Mouse (Mus musculus): Measurements from ENCODE around the gene Arhgef15. TPM values are rescaled to one million over a fixed set of nuclear protein-coding genes. Genes with fewer than 3 reads are reported as not detected.
A peak's percentile ranks its signal among the peaks of the same experiment; 100 is the strongest.

The Arhgef15 gene
- polyA plus RNA-seq, 1 experiment from 2014 or later = 2.8 TPM

DNA sequence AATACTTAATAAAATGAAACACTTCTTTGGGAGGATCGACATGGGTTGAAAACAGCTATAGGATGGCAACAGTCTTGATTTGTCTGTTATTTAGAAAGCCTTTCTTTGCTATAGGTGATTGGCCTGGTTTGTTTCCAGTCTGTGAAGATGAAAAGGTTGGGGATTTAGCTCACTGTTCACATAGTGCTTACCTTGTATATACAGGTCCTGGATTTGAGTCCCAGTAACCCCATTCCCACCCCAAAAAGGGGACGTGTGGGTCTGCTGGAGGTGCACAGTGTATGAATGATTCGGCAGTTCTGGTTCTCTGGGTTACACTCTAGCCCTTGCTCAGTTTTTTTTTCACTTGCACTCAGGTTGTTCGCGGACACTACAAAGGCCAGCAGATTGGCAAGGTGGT, 54.5 kb downstream of the Arhgef15 start:
- WGBS = 70% methylated on average over 5 of the region's 5 CpGs
- peak overlapping the region; percentile 64 for H3K4me2 ChIP-seq (replicated peaks; ENCODE audit: low read depth)
- H3K27ac ChIP-seq (replicated peaks) = no peak overlapping the region
- peak overlapping the region; percentile 99 for H3K9ac ChIP-seq (ENCODE audit: low read length)
- H3K27me3 ChIP-seq (ENCODE audit: control insufficient read depth, insufficient read depth, low read length) = no peaks in the 10 kb centered on the region
- H3K4me3 ChIP-seq (ENCODE audit: low read depth, low read length) = peak overlapping the region; percentile 93
- H3K36me3 ChIP-seq (ENCODE audit: control insufficient read depth, insufficient read depth, low read length) = peaks cover 5% of the 10 kb centered on the region; the same call in 1 of the 2 replicates
- TF ChIP-seq EP300 (optimal IDR thresholded peaks at IDR 0.05) = no peak
- no peak for TF ChIP-seq CTCF (IDR thresholded peaks at IDR 0.05; ENCODE audit: low read depth)
- ATAC-seq (ENCODE audit: low FRiP score, low TSS enrichment) (no peak), DNase-seq (ENCODE audit: low spot score) (no peak)
- H3K9me3 ChIP-seq (ENCODE audit: control insufficient read depth, low read length) = no peaks in the 10 kb centered on the region
- no peaks in the 10 kb centered on the region for H3K4me1 ChIP-seq (replicated peaks; ENCODE audit: control insufficient read depth, insufficient read depth)

DNA sequence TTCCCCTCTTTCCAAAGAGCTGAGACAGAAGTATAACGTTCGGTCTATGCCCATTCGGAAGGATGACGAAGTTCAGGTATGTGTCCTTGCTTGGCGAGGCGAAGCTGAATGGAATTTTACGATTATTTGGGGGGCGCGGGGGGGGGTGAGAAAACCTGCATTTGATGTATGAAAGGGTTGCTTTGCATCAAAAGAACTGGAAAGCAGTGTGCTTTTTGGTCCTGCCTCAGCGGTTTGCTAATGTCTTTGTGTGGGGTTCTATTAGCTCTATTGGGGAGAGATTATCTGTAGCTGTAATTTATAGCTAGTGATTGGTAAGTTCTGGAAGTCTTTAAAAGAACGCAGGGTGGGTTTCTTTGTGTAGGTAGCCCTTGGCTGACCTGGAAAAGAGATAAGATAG, 54.9 kb downstream of the Arhgef15 start:
- Histone ChIP-seq H3K4me1 (replicated peaks; ENCODE audit: control insufficient read depth, insufficient read depth) (no peaks in the 10 kb centered on the region), H3K36me3 (ENCODE audit: control insufficient read depth, insufficient read depth, low read length) (peaks cover 5% of the 10 kb centered on the region; the same call in 1 of the 2 replicates), H3K27ac (replicated peaks) (no peak overlapping the region), H3K9me3 (ENCODE audit: control insufficient read depth, low read length) (no peaks in the 10 kb centered on the region), H3K9ac (ENCODE audit: low read length) (peak overlapping the region; percentile 99), H3K4me3 (ENCODE audit: low read depth, low read length) (peak overlapping the region; percentile 93), H3K27me3 (ENCODE audit: control insufficient read depth, insufficient read depth, low read length) (no peaks in the 10 kb centered on the region), H3K4me2 (replicated peaks; ENCODE audit: low read depth) (peak overlapping the region; percentile 64)
- WGBS = 2% methylated on average over 11 of the region's 11 CpGs
- TF ChIP-seq EP300 (optimal IDR thresholded peaks at IDR 0.05) (no peak), CTCF (IDR thresholded peaks at IDR 0.05; ENCODE audit: low read depth) (no peak)
- DNase-seq (ENCODE audit: low spot score) = no peak
- no peak for ATAC-seq (ENCODE audit: low FRiP score, low TSS enrichment)

DNA sequence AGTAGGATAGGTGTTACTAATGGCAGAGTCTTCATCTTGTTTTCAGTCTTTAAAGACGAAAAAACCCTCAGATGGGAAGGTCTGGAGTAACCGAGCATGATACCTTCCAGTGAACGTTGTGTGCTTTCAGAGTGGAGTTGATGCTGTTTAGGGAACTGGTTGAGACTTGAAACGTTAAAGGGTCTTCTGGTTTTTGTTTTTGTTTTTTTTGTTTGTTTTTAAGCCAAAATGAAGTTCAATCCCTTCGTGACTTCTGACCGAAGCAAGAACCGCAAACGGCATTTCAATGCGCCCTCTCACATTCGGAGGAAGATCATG, 55.3 kb downstream of the Arhgef15 start:
- DNase-seq (ENCODE audit: low spot score) = no peak
- H3K4me2 ChIP-seq (replicated peaks; ENCODE audit: low read depth) = peak overlapping the region; percentile 64
- H3K27me3 ChIP-seq (ENCODE audit: control insufficient read depth, insufficient read depth, low read length) = no peaks in the 10 kb centered on the region
- H3K36me3 ChIP-seq (ENCODE audit: control insufficient read depth, insufficient read depth, low read length) = peaks cover 4% of the 10 kb centered on the region; the same call in 1 of the 2 replicates
- H3K4me3 ChIP-seq (ENCODE audit: low read depth, low read length) = peak overlapping the region; percentile 93
- TF ChIP-seq CTCF (IDR thresholded peaks at IDR 0.05; ENCODE audit: low read depth) (no peak), EP300 (optimal IDR thresholded peaks at IDR 0.05) (no peak)
- H3K9ac ChIP-seq (ENCODE audit: low read length) = peak overlapping the region; percentile 99
- WGBS = under 1% methylated on average over 10 of the region's 10 CpGs
- no peaks in the 10 kb centered on the region for H3K4me1 ChIP-seq (replicated peaks; ENCODE audit: control insufficient read depth, insufficient read depth)
- no peak for ATAC-seq (ENCODE audit: low FRiP score, low TSS enrichment)
- H3K9me3 ChIP-seq (ENCODE audit: control insufficient read depth, low read length) = no peaks in the 10 kb centered on the region
- H3K27ac ChIP-seq (replicated peaks) = peak overlapping the region; percentile 93

DNA sequence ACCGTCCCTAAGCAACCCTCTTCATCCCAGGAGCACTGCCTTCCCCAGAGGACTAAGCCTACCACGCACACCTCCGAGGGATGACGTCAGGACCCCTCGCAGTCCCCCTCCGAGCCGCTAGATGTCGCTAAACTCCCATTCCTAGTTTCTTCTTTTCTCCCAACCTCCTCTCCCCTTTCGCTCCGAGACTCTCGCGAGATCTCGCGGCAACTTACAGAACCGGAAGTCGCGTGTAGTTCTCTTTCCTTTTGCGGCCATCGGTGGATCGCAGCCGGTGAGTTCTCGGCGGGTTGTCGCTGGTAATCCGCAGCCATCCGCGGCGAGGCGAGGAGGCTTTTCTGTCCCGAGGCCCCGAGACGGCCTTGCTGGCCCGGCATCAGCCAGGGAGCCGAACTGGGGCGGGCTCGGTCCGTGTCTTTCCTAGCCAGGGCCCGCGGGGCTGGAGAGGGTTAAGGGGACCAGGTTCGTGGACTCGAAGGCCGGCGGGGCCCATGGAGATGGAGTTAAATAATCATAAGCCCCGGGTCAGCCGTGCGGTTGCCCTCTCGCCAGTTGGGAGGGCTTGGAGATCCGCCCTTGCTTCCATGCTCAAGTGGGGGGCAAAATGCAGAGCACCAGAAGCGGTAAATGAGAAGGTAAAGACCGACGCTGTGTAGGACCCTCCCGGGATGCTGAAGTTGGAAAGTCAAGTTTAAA, 55.8 kb downstream of the Arhgef15 start, which contains the start of gene Rpl26:
Rpl26 (plus strand) TSS at position 233 of the 696 bp plus-strand sequence.
- Histone ChIP-seq H3K36me3 (ENCODE audit: control insufficient read depth, insufficient read depth, low read length) (peaks cover 3% of the 10 kb centered on the region; the same call in 1 of the 2 replicates), H3K4me1 (replicated peaks; ENCODE audit: control insufficient read depth, insufficient read depth) (no peaks in the 10 kb centered on the region), H3K27ac (replicated peaks) (peak within 1 kb of the TSS; percentile 93), H3K9me3 (ENCODE audit: control insufficient read depth, low read length) (no peaks in the 10 kb centered on the region), H3K4me3 (ENCODE audit: low read depth, low read length) (peak within 1 kb of the TSS; percentile 93), H3K9ac (ENCODE audit: low read length) (peak within 1 kb of the TSS; percentile 99), H3K27me3 (ENCODE audit: control insufficient read depth, insufficient read depth, low read length) (no peaks in the 10 kb centered on the region), H3K4me2 (replicated peaks; ENCODE audit: low read depth) (peak within 1 kb of the TSS; percentile 67)
- TF ChIP-seq EP300 (optimal IDR thresholded peaks at IDR 0.05) (peak; percentile 100), CTCF (IDR thresholded peaks at IDR 0.05; ENCODE audit: low read depth) (peak; percentile 99)
- peak; percentile 90 for ATAC-seq (ENCODE audit: low FRiP score, low TSS enrichment)
- WGBS = under 1% methylated on average over 52 of the region's 52 CpGs
- peak; percentile 98 for DNase-seq (ENCODE audit: low spot score)

DNA sequence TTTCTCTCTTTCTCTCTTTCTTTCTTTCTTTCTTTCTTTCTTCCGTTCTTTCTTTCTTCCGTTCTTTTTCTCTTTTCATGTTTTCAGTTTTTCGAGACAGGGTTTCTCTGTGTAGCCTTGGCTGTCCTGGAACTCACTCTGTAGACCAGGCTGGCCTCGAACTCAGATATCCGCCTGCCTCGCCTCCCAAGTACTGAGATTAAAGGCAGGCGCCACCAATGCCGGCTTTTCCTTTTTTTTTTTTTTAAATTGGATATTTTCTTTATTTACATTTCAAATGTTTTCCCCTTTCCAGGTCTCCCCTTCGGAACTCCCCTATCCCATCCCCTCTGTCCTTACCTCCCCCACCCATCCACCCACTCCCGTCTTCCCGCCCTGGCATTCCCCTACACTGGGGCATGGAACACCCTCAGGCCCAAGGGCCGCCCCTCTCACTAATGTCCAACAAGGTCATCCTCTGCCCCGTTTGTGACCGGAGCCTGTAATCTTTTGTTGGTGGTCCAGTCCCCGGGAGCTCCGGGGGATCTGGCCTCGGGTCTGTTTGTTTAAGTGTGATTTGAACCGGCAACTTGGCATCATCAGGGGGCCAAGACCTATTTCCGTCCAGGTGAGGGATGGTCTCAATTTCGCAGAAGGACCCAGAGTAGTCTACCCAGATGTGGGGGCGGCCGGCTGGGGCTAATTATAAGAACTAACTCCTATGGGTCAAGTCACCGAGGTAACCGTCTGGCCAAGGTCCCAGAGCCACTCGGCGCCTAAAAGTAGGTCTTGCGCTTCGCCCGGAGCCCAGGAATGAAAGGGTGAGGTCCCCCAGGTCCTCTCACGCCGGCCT, 56.5 kb downstream of the Arhgef15 start:
- H3K4me3 ChIP-seq (ENCODE audit: low read depth, low read length) = peak overlapping the region; percentile 93
- 24% methylated on average over 31 of the region's 31 CpGs for WGBS
- peak overlapping the region; percentile 67 for H3K4me2 ChIP-seq (replicated peaks; ENCODE audit: low read depth)
- no peaks in the 10 kb centered on the region for H3K27me3 ChIP-seq (ENCODE audit: control insufficient read depth, insufficient read depth, low read length)
- H3K9ac ChIP-seq (ENCODE audit: low read length) = peak overlapping the region; percentile 59
- no peaks in the 10 kb centered on the region for H3K4me1 ChIP-seq (replicated peaks; ENCODE audit: control insufficient read depth, insufficient read depth)
- TF ChIP-seq EP300 (optimal IDR thresholded peaks at IDR 0.05) (no peak), CTCF (IDR thresholded peaks at IDR 0.05; ENCODE audit: low read depth) (no peak)
- no peak for ATAC-seq (ENCODE audit: low FRiP score, low TSS enrichment)
- H3K36me3 ChIP-seq (ENCODE audit: control insufficient read depth, insufficient read depth, low read length) = peaks cover 3% of the 10 kb centered on the region; the same call in 1 of the 2 replicates
- no peak overlapping the region for H3K27ac ChIP-seq (replicated peaks)
- no peak for DNase-seq (ENCODE audit: low spot score)
- no peaks in the 10 kb centered on the region for H3K9me3 ChIP-seq (ENCODE audit: control insufficient read depth, low read length)
